Mouse (Mus musculus) ES-Bruce4 (cell line): ENCODE results near the gene Szt2. TPM values are rescaled to one million over a fixed set of nuclear protein-coding genes. Genes with fewer than 3 reads are reported as not detected.

Experiments used
- H3K27ac ChIP-seq: 2 replicates; pipeline ENCODE4 v1.5.1; 2012; ENCODE audit warnings: low read length, inconsistent platforms; ENCODE audit not compliant: insufficient read depth
- H3K27me3 ChIP-seq: 2 replicates; pipeline ENCODE4 v1.6.1; 2012; ENCODE audit warnings: mild to moderate bottlenecking, low read length, inconsistent platforms; ENCODE audit not compliant: control insufficient read depth, poor library complexity, insufficient read depth, severe bottlenecking
- H3K36me3 ChIP-seq: 2 replicates; pipeline ENCODE4 v1.6.1; 2012; ENCODE audit warnings: inconsistent platforms, mild to moderate bottlenecking, low read length, moderate library complexity; ENCODE audit not compliant: control insufficient read depth, poor library complexity, insufficient read depth, severe bottlenecking
- H3K4me1 ChIP-seq: one replicate; pipeline ENCODE4 v1.8.1; 2011; ENCODE audit warnings: low read length; ENCODE audit not compliant: control insufficient read depth, insufficient read depth
- H3K4me3 ChIP-seq: 2 replicates; pipeline ENCODE4 v1.5.1; 2011; ENCODE audit warnings: low read depth, mild to moderate bottlenecking, low read length
- H3K9ac ChIP-seq: 2 replicates; pipeline ENCODE4 v1.6.1; 2012; ENCODE audit warnings: low read depth, mild to moderate bottlenecking, inconsistent platforms; ENCODE audit not compliant: poor library complexity, severe bottlenecking
- H3K9me3 ChIP-seq: replicated peaks from 2 replicates; pipeline ENCODE4 v1.6.1; 2012; ENCODE audit warnings: mild to moderate bottlenecking, low read length, inconsistent platforms; ENCODE audit not compliant: control insufficient read depth, poor library complexity, insufficient read depth, severe bottlenecking
- CTCF ChIP-seq: IDR thresholded peaks from one replicate; pipeline ENCODE4 v1.8.1; 2011; ENCODE audit warnings: low read depth, low read length
- EP300 ChIP-seq: IDR thresholded peaks from 2 replicates; pipeline ENCODE4 v1.6.1; 2011; ENCODE audit warnings: low read depth, low read length; ENCODE audit not compliant: insufficient read depth
- POLR2A ChIP-seq: IDR thresholded peaks from one replicate; pipeline ENCODE4 v1.8.1; 2011; ENCODE audit warnings: low read length; ENCODE audit not compliant: insufficient read depth
- polyA plus RNA-seq: library from polyadenylated mRNA; stranded (reverse); fragments of >200 nt; gene quantifications from 2 replicates; pipeline ENCODE4 v1.2.4, GENCODE M21; 2011; ENCODE audit warnings: low read depth; ENCODE audit not compliant: missing spikeins, insufficient read depth, insufficient read length

Szt2 gene
- polyA plus RNA-seq, 1 experiment = 17.2 TPM

GRCm38 (mm10) chr4:118427768-118428451 lies 18.8 kb upstream of the Szt2 start, which contains the start of gene Elovl1:
TSS of gene Elovl1 (plus strand) at chr4:118428093.
- Histone ChIP-seq H3K27ac (no peak within 1 kb of the TSS), H3K4me3 (peak within 1 kb of the TSS; percentile 80), H3K9me3 (no peaks in the 10 kb centered on the region), H3K36me3 (peaks cover 20% of the 10 kb centered on the region), H3K9ac (peak within 1 kb of the TSS; percentile 57), H3K4me1 (peaks cover 3% of the 10 kb centered on the region), H3K27me3 (no peaks in the 10 kb centered on the region)
- TF ChIP-seq POLR2A = peak; percentile 56
- no peak for TF ChIP-seq EP300
- TF ChIP-seq CTCF = peak; percentile 0

- Histone ChIP-seq H3K4me1 (peaks cover 3% of the 10 kb centered on the region), H3K27ac (no peak overlapping the region), H3K4me3 (peak overlapping the region; percentile 80), H3K27me3 (no peaks in the 10 kb centered on the region), H3K9me3 (no peaks in the 10 kb centered on the region), H3K36me3 (peaks cover 15% of the 10 kb centered on the region; the same call in 1 of the 2 replicates), H3K9ac (peak overlapping the region; percentile 57)
- TF ChIP-seq EP300 = no peak
- TF ChIP-seq POLR2A = no peak
- TF ChIP-seq CTCF = no peak
Observed at GRCm38 (mm10) chr4:118427415-118427767, 18.3 kb upstream of the Szt2 start.

GRCm38 (mm10) chr4:118425374-118425773 lies 16.3 kb upstream of the Szt2 start:
- Histone ChIP-seq H3K9ac (no peak overlapping the region), H3K4me3 (no peak overlapping the region), H3K9me3 (no peaks in the 10 kb centered on the region), H3K4me1 (peaks cover 3% of the 10 kb centered on the region), H3K27me3 (no peaks in the 10 kb centered on the region), H3K27ac (no peak overlapping the region), H3K36me3 (no peaks in the 10 kb centered on the region)
- TF ChIP-seq CTCF = no peak
- TF ChIP-seq POLR2A = no peak
- no peak for TF ChIP-seq EP300

GRCm38 (mm10) chr4:118424541-118425160 lies 15.6 kb upstream of the Szt2 start:
- Histone ChIP-seq H3K9ac (no peak overlapping the region), H3K4me3 (no peak overlapping the region), H3K4me1 (peaks cover 3% of the 10 kb centered on the region), H3K36me3 (0 out of 2 replicates have a peak, but pooled peaks cover 2% of the 10 kb centered on the region), H3K27me3 (no peaks in the 10 kb centered on the region), H3K9me3 (no peaks in the 10 kb centered on the region), H3K27ac (no peak overlapping the region)
- TF ChIP-seq CTCF (no peak), EP300 (no peak), POLR2A (no peak)

GRCm38 (mm10) chr4:118421384-118421783 lies 12.3 kb upstream of the Szt2 start:
- Histone ChIP-seq H3K27ac (no peak overlapping the region), H3K9me3 (no peaks in the 10 kb centered on the region), H3K27me3 (no peaks in the 10 kb centered on the region), H3K9ac (no peak overlapping the region), H3K4me3 (no peak overlapping the region), H3K4me1 (no peaks in the 10 kb centered on the region), H3K36me3 (peaks cover 5% of the 10 kb centered on the region; the same call in 1 of the 2 replicates)
- TF ChIP-seq EP300 (no peak), POLR2A (no peak), CTCF (no peak)
